Mouse (Mus musculus) cerebellum, adult 11 months (tissue): ENCODE results near the gene Ddx42.
A peak's percentile ranks its signal among the peaks of the same experiment; 100 is the strongest.

Source experiments
- DNase-seq: peaks from one replicate; pipeline ENCODE4 v3.0.0; 2022

The Ddx42 gene

GRCm38 (mm10) chr11:106271131-106271793, 54.5 kb downstream of the Ddx42 start:
- DNase-seq = peak; percentile 40

GRCm38 (mm10) chr11:106271794-106272643, 55.3 kb downstream of the Ddx42 start:
- DNase-seq = peak; percentile 59

GRCm38 (mm10) chr11:106272644-106273310, 56.1 kb downstream of the Ddx42 start, which contains the start of gene Smarcd2:
Gene Smarcd2, minus strand, starts transcription at chr11:106272972.
- peak; percentile 99 for DNase-seq

GRCm38 (mm10) chr11:106273311-106273684, 56.6 kb downstream of the Ddx42 start:
- no peak for DNase-seq

- DNase-seq = no peak
Observed at GRCm38 (mm10) chr11:106273811-106274210, 57.1 kb downstream of the Ddx42 start.

GRCm38 (mm10) chr11:106274374-106274773, 57.6 kb downstream of the Ddx42 start:
- no peak for DNase-seq

- peak; percentile 38 for DNase-seq
Observed at GRCm38 (mm10) chr11:106274971-106275411, 58.3 kb downstream of the Ddx42 start.

- peak; percentile 93 for DNase-seq
Observed at GRCm38 (mm10) chr11:106276454-106276853, 59.7 kb downstream of the Ddx42 start, which contains the start of gene Tcam1. Gene Tcam1, plus strand, starts transcription at chr11:106276672.

- DNase-seq = no peak
Observed at GRCm38 (mm10) chr11:106282452-106282851, 65.7 kb downstream of the Ddx42 start.

GRCm38 (mm10) chr11:106283371-106283770, 66.6 kb downstream of the Ddx42 start:
- peak; percentile 48 for DNase-seq

- no peak for DNase-seq
Observed at GRCm38 (mm10) chr11:106284126-106284525, 67.4 kb downstream of the Ddx42 start.

GRCm38 (mm10) chr11:106286206-106286605, 69.5 kb downstream of the Ddx42 start:
- DNase-seq = peak; percentile 43

- peak; percentile 82 for DNase-seq
Observed at GRCm38 (mm10) chr11:106286987-106287386, 70.3 kb downstream of the Ddx42 start.

GRCm38 (mm10) chr11:106289369-106289768, 72.6 kb downstream of the Ddx42 start:
- peak; percentile 91 for DNase-seq

GRCm38 (mm10) chr11:106290376-106290775, 73.7 kb downstream of the Ddx42 start:
- no peak for DNase-seq

- DNase-seq = peak; percentile 83
Observed at GRCm38 (mm10) chr11:106291861-106292260, 75.1 kb downstream of the Ddx42 start.
